Mouse (Mus musculus) spleen, postnatal 36 days (tissue): Measurements from ENCODE around the gene Rbpj.

Experiments
- DNase-seq, 2 experiments: peaks; one replicate each; pipeline ENCODE4 v3.0.0; 2022; ENCODE audit warnings: low spot score in 2 of 2, mixed read lengths in 1 of 2

Rbpj gene

DNA sequence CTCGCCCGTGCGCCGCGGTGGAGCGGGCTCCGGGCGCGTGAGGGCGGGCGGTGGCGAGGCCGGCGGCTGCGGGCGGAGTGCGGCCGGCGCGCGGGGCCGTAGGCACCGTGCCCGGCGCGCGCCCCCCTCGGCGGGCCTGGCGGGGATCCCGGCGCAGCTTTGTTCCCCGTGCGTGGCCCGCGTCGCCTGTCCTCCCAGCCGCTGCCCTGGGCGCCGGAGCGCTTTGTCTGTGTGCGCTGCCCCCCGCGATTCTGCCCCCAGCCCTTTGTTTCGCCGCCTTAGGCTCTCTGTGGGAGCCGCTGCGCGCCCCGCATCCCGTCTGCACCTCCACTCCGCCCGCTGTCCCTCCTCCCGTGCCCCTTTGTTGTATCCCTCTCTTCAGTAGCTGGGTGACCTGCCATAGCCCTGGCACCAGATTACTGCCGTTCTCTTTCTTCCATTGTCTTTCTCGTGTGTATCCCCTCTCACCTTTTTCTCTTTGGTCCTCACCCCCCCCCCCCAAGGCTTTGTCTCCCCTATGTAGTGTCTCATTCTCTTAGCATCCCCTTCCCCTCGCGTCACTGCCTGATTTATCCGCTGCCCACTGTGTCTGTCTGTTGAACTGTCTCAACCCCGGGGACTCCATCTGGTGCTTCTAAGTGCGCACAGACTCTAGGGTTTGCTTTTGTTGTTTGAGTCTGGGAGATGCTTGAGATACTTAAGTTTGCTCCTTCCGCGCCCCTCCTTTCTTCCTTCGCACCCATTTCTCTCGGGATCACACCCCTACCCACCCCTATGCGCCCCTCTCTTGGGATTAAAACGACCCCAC is 125.1 kb downstream of the Rbpj start:
- DNase-seq, result peak in 1 of 2 experiments; percentile 6

GRCm38 (mm10) chr5:53591683-53592050 is 125.7 kb downstream of the Rbpj start:
- DNase-seq, result no peak

GRCm38 (mm10) chr5:53593080-53593688 is 127.2 kb downstream of the Rbpj start:
- no peak for DNase-seq

GRCm38 (mm10) chr5:53594274-53594673 is 128.3 kb downstream of the Rbpj start:
- DNase-seq, result peak; percentile 24 to 45

GRCm38 (mm10) chr5:53598510-53598909 is 132.6 kb downstream of the Rbpj start:
- DNase-seq, result peak in 1 of 2 experiments; percentile 15

DNA sequence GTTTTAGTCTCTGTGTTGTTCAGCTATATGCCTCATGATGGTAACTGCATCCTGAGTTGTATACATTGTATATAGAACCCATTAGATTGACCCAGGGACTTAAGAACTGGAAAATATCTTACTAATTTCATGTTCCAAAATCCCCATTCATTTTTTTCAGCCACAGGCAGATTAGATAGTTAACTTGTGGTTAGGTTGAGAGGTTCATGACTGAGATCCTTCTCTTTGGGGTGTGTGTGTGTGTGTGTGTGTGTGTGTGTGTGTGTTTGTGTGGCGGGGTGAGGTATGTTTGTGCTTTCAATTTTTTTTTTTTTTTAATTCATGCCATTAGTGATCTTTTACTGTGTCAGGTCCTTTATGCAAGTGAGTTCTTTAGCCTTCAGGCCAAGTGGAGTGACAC is 133.2 kb downstream of the Rbpj start:
- no peak for DNase-seq

- no peak for DNase-seq
These were observed 136.2 kb downstream of the Rbpj start for GRCm38 (mm10) chr5:53602194-53602593.

GRCm38 (mm10) chr5:53605450-53605849 is 139.5 kb downstream of the Rbpj start:
- DNase-seq, result no peak

DNA sequence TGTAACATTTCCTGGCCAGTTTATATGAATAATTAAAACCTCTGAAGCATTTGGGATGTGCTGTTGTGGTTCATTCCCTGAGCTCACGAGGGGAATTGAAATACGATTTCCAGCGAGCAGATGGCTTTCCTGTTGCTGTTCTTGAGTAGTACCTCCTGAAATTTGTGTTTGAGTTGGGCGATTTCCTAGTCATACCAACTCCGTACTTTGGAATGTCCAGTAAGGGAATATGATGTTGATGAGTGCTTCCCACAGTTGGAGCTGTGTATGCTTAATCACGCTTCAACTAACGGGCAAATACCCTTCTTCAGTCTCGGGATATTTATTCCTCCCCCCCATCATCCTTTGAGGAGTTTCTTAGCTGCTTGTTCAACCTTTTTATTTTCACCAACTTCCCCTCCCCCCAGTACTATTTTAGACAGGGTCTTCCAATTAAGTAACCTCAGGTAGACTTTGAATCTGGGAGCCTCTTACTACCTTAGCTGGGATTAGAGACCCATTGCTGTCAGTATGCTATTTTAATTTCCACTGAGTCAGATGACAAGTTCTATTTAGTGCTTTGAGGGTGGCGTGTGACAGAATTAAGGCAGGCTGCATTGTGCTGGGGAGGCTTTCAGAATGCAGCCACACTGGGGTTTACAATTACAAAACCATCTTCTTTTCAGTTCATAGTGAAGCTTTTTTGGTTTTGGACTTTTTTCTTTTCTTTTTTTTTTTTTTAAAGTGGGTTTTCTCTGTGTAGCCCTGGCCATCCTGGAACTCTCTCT is 141.5 kb downstream of the Rbpj start:
- DNase-seq, result no peak

- no peak for DNase-seq
These were observed 152.9 kb downstream of the Rbpj start for GRCm38 (mm10) chr5:53618844-53619243.

DNA sequence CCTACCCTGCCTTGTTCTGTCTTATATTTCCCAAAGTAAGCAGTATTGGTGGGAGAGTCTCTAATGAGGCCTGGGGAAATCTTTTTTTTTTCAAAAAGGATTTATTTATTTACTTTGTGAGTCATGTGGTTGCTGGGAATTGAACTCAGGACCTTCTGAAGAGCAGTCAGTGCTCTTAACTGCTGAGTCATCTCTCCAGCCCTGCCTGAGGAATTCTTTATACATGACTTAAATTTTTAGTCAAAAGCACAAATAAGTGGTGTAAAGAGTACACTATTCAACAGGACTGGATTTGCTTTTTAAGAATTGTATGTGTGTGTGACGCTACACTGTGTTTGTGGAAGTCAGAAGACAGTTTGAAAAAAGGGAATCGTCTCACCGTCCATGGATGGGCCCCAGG is 166.1 kb downstream of the Rbpj start:
- DNase-seq, result no peak

GRCm38 (mm10) chr5:53636795-53637194 is 170.8 kb downstream of the Rbpj start:
- no peak for DNase-seq

DNA sequence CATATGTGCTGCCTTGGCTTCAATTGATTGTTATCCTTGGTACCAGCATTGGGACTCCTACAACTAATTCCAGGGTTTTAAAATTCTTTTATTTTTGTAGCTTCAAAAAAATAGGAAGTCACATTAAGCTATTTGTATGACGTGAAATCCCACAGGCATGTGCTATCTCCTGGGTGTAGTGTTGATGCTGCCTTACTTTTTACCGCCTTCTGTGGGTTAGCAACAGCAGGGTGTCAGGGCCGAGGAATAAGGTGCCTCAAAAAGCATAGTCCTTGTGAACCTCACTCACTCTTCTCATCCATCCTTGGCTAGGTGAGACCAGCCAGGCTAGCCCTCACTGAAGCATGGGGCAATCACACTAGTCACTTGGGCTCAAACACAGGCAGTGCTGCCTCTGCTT is 171.3 kb downstream of the Rbpj start:
- DNase-seq, result no peak

DNA sequence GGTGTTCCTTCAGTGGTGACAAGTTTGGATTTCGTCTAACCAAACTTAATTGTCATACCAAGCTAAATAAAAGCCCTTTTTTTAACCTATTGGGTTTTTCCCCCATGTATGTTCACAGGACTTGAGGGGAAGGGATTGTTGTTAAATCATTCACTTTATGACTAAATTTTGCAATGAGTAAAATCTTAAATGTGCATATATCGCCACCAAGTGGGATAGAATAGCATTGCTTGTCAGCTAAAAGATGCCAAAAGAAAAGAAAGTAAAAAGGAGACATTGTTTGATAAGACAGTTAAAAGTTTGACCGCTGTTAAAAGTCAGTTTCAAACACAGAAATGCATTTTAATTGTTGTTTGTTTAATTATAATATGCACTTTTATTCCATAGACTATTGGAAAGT is 172.7 kb downstream of the Rbpj start:
- DNase-seq, result peak in 1 of 2 experiments; percentile 4

GRCm38 (mm10) chr5:53646669-53647068 is 180.7 kb downstream of the Rbpj start:
- no peak for DNase-seq

- no peak for DNase-seq
These were observed 181.4 kb downstream of the Rbpj start for GRCm38 (mm10) chr5:53647358-53647757.

DNA sequence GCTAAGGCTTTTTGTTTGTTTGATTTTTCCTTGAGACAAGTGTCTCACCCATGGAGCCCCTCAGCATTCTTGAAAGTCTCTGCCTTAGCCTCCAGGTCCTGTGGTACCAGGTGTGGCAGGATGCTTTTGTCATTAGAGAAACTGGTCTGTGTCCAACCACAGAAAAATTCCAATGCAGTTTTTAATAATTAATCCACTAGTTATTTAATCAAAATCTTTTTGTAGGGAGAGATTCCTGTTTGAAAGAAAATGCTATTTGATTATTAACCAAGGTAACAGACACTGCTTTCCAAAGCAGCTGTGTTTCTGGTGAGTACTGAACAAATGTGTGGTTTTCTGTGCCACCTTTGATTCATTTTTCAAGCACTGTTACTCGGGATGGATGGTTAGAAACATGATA is 190.6 kb downstream of the Rbpj start:
- DNase-seq, result no peak

GRCm38 (mm10) chr5:53657925-53658324 is 192.0 kb downstream of the Rbpj start:
- no peak for DNase-seq

DNA sequence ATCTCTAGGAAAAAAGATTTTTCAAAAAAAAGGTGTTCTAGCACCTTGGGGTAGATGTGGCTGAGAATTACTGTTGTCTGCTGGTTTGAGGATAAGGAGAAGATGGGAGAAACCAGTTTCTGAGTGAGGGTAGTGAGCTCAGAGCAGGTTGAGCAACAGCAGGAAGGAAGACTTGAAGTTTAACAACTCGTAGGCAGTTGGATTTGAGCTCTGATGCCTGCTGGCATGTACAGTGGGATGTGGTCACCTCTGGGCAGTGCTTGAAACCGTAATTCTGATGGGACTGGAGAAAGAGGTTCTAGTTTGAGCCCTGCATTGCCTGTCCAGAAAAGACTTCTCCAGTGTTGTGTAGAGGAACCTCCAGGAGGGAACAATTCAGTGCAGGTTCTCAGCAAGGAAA is 195.6 kb downstream of the Rbpj start:
- DNase-seq, result no peak

DNA sequence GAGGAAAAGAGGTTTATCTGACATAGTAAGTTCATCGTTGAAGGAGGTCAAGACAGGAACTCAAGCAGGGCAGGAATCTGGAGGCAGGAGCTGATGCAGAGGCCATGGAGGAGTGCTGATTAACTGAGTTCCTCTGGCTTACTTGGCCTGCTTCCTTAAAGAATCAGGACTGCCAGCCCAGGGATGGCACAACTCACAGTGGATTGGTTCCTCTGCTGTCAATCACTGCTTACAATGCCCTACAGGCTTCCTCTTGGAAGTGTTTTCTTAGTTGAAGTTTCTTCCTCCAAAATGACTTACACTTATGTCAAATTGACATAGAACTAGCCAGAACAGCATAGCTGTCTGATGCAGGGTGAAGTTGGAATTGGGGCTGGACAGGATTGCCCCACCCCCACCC is 196.5 kb downstream of the Rbpj start:
- no peak for DNase-seq

DNA sequence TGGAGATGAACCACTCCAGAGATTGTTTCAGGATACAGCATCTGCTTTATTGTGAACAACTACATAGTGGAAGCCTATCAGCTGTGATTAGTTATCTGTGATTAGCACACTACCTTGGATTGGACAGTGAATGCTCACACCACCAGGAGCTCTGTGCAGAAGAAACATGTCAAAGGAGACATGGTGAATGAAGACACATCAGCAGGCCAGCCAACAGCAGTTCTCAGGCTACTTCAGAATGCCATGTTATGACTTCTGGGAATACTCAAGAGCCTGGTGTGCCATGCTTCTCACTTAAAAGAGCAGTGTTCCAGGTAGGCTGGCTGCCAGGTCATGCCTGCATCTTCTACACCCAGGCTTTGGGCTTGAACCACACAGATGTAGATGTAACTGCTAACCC is 197.7 kb downstream of the Rbpj start:
- DNase-seq, result no peak

- no peak for DNase-seq
These were observed 202.1 kb downstream of the Rbpj start for GRCm38 (mm10) chr5:53668021-53668420.
